Mouse (Mus musculus) erythroid progenitor cell, adult 5-6 weeks (primary cell): Measurements from ENCODE around the gene Bfsp2. TPM values are rescaled to one million over a fixed set of nuclear protein-coding genes. Genes with fewer than 3 reads are reported as not detected.

Source experiments
- ATAC-seq: replicated peaks from 2 replicates; pipeline ENCODE4 v1.8.0; 2016; ENCODE audit warnings: moderate number of reproducible peaks, mild to moderate bottlenecking, moderate TSS enrichment, inconsistent platforms; ENCODE audit not compliant: poor library complexity, low FRiP score, severe bottlenecking
- total RNA-seq, 2 experiments: library from RNA; stranded (forward) in 1 of 2; stranded (reverse) in 1 of 2; fragments of 150-400 nt in 1 of 2; fragments of 186-747, 209-891 nt in 1 of 2; gene quantifications; 2 replicates each; pipeline versions ENCODE4 v1.2.3 to v1.2.4; 2015 to 2017; ENCODE audit warnings: low replicate concordance in 2 of 2

Gene Bfsp2
- 1.8 and 2.1 TPM in 2 replicates for total RNA-seq (2015; ENCODE audit: low replicate concordance)
- total RNA-seq (2017; ENCODE audit: low replicate concordance) = 5.4 TPM in 1 of 2 replicates, not detected in the other

DNA sequence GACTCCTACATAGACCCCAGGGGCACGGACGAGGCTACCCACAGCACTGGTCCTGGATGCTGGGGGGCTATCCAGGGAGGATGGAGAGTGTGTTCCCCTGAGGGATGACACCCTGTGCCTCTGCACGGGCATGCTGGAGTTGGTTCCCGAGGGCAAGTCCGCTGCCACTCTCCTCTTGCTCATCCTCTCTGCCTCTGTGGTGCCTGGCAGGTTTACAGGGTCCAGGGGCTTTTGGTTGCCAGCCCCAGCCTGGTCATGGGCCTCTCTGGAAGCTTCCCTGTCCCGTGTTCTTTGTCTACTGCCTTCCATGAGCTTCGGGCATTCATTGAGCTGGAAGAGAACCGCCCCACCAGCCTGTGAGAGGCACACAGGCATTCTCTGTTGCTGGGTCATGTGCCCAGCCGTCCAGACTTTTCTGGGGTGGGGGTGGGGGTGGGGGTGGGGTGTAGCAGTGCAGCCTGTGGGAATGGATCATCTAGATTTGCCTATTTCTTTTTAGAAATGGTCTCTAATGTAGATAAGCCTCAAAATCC, at the start of gene Bfsp2:
Bfsp2 (minus strand) TSS at position 377 of the 533 bp plus-strand sequence.
- no peak for ATAC-seq

DNA sequence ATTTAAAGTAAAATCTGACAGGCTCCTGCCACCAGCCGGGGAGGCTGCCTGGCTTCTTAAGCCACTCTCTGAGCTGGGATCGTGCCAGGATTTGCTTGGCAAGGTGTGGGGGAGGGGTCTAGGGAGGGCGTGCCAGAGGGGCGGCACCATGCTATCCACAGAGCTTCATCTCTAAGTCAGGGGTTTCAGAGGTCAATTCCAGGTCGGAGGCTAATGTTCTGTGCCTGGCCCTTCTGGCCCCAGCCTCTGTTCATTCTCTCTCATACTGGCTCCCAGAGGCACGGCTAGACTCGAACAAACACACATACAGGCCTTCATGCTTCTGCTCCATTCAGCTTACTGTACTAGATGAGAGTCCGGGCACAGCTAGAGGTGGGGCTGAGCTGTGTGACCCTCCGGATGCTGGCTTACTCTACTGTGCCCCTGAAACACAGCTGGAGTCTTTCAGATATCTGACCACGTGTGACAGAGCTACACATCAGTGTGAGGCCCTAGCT, 44.9 kb upstream of the Bfsp2 start:
- no peak for ATAC-seq

DNA sequence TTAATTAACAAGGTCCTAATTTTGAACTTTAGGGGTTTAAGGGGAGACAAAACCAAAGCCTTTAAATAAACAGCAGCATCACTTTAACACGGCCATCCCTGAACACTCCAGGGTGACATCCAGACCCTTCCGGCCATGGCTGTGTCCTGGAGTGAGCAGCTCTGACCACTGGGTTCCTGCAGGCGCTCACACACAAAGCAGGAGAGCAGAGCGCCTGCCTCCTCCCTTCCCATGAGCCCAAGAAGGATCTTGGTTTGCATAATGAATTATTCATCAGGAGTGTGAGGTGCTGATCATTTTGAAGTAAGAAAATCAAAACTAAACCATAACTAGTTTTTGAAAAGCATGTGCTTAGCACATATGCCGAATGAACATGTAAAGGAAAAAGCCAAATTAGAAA, 44.4 kb upstream of the Bfsp2 start:
- no peak for ATAC-seq

DNA sequence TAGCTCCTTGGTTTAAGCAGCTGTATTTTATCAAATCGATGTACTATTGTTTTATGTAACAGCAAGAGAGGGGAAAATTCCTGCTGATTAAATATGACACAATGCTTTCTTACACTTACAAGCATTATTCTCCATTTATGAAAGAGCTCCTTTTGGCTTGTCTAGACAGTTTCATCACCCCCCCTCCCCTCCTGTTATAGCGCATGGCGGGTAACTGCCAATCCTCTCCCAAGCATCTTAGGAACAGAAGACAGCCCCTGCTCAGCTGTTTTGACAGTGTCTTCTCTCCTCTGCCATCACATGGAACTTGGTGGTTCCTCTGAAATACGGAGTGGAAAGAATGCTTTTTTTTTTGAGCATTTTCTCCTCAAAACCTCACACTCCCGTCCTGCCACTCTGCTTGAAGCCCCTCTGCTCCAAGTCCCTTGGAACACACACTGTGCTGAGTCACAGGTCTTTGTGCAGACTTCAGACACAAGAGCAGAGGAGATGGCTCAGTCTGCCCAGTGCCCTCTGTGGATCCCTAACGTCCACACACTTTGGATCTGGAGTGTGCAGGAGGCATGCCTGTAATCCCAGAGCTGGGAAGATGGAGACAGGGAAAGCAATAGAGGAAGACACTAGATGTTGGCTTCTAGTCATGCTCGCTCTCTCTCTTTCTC, 43.7 kb upstream of the Bfsp2 start:
- ATAC-seq = no peak

DNA sequence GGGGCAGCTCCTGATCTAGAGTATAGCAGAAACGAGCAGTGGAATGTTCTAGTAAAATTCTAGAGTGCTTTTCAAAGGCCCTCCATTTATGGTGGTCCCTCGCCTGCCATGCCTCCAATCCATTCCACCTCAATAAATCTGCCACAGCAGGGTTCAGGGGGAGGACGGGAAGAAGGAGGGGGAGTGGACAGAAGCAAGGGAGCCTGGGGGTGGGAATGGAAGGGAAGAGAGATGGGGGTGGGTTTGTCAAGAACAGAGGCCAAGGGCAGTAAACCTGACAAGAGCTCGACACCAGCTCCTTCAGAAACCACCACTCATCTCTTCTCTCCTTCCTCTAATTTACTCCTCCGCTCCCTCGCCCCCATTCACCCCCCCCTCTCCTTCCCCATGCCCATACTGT, 42.8 kb upstream of the Bfsp2 start:
- ATAC-seq = no peak

DNA sequence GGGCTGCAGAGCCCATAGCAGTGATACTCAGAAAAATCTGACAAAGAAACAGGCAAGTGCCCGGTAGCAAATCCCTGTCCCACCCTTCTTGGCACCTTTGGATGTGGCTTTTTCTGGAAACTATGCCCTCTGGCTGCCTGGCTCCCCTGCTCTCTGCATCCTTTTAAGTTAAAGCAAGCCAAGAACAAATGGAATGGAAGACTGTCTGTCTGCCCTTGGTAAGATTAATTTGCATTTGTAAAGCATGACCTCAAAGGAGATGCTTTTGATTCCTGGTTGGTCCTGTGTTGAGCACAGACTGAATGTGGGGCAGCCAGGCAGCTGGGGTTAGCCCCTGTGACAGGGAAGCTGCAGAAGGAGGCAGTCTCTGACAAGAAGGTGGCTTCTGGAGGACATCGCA, 33.7 kb upstream of the Bfsp2 start:
- ATAC-seq = no peak

DNA sequence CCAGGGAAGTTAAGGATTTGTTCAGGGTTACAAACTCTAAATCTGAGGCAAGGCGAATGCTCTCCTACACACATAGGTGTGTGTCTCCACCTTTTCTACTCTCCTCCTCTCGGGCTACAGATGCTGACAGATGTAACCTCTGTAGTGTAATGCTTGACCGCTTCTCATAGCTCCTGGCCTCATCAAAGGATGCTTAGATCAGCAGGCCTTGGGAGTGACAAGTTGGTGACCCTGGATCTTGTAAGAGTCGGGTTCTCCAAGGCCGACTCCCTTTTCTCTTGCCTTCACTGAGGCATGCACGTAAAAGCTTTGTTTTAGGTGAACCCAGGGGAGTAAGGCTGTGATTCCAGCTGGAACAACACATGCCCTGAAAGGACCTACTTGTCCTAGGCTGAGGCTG, 32.0 kb upstream of the Bfsp2 start:
- no peak for ATAC-seq

DNA sequence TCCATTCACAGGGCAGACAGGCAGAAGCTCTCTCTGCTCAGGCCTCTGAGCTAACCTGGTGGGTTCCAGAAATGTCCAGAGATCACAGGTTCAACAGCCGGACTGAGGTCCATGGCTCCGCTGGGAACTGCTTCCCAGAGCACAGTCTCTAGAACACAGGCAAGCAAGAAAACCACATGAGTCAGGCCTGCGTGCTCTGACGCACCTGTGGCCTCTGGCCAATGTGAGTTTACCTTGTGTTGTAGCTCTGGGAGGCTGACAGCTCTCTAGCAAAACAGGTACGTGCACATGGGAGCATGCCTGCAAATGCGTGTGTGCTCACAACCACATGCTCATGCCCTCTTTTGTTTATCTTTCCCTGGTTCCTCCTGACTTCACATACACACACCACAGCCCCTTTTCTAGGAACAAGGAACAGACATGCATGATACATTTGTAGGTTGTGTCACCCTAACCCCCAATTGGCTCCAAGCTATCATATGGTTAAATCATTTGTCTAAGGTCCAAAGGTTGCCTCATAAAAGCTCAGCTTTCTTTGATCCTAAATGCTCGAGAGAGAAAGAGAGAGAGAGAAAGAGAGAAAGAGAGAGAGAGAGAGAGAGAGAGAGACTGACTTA, 26.9 kb upstream of the Bfsp2 start:
- ATAC-seq = no peak

DNA sequence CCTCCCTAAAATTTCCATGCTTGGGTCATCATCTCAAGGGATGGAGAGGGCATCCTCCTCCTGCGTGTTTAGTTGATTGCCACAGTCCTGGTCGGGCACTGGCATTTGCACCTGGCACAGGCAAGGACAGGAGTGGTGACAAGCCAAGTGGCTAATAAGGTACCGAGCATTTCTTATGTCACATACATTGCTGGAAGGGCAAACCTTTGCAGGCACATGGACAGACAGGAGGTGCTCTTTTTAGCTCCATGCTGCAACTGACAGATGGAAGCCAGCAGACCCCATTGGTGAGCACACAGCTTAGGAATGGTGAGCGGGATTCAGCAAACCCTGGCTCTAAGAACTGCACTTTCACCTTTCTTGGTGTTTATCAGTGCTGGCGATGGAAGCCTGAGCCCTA, 24.8 kb upstream of the Bfsp2 start:
- no peak for ATAC-seq

DNA sequence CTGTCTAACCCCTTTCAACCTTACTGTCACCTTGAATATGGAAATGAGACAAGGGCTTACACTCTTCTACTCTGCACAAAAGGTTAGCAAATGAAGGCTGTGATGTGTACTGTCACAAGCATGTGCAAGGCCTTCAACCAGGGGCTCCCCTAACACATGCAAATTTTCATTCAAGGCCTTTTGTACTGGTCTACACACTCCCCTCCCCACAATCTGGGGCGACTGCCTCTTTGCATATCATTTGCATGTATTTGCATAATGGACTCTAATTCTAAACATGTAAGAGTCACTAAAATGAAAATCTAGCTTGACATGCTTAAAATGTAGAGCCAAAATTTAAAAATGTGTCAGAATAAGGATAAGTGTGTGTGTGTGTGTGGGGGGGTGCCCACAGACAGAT, 24.4 kb upstream of the Bfsp2 start:
- no peak for ATAC-seq

DNA sequence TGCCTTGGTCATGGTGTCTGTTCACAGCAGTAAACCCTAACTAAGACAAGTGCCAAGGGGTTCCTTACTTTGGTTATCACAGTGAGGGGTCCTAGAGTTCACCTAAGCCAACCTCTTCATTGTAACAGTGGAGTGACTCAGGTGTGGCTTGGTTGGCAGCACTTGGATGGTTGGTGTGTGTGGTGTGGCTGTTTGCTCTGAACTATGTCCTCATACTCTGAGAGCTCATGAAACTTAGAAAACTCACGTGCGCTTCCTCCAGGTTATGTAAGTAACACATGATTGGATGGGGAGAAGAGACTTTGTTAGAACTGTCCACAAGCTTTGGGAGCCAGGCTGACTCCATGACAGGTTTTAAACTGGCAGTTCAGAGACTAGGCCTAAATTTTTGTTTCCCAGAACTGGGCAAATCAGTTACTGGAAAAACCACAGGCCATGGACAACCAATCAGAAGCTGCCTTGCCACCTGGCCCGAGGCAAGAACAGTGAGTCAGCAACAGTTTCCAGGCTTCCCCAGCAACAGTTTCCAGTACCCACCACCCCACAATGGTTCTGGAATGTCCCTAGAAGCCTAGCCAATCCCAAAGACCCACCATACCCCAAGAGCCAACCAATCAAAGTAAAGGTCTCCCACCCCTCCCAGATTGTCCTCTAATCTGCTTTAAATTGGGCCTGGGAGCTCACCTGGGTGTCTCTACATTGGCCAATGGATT, 23.5 kb upstream of the Bfsp2 start:
- ATAC-seq = no peak

DNA sequence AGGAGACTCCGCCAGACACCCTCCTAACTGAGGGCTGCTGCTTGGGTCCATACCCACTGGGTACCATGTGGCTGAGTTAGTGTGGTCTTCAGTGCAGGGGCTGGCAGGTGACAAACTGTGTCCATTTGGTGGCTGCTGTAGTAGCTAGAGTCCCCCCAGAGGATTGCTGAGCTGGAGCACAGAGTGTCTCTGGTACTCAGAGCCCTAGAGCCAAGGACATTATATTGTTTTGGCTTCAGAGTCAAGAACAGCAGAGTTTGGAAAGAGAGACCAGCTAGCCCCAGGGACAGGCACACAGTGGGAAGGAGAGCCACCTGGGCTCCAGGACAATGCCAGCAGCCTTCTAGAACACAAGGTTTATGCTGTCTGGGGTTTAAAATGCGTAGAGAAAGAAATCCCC, 22.4 kb upstream of the Bfsp2 start:
- ATAC-seq = no peak

DNA sequence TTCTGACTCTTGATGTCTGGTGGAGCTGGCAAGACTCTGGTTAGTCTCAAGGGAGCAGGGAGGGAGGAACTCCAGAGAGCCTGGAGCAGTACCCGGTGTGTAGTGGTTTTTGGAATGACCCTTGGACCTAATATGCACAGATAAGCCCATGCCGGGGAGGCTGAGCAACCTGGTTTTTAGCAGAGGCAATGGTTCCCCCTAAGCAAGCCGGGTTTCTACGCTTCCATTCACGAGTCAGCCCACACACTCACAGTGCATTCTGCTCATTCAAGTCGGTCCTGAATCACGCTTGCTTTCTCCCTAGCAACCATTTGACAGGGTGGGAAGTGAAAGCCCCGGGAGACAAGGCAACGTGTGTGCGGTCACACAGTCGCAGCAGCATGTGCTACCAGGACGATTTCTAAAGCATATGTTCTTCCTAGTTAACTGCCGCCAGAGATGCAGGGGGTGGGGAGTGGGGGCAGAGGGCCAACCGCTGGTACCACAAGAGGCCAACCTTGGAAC, 21.7 kb upstream of the Bfsp2 start:
- no peak for ATAC-seq

DNA sequence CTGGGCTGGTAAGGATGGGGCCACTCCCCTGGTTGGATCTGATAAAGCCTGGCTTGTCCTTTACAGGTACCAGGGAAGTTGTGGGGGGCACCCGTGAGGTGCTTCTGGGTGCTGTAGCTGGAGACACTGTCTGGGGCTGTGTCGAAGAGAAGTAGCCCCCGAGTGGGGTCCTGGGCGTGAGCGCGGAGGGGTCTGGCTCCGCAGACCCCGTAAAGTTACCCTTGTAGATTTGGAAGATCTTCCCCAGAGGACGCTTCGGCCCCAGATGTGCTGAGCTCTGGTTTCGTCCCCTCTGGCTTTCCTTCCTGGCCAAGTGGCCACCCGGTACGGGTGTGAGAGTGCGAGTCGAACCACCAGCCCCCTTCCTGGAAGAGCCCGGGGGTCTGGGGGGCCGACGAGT, 19.1 kb upstream of the Bfsp2 start:
- ATAC-seq = no peak

DNA sequence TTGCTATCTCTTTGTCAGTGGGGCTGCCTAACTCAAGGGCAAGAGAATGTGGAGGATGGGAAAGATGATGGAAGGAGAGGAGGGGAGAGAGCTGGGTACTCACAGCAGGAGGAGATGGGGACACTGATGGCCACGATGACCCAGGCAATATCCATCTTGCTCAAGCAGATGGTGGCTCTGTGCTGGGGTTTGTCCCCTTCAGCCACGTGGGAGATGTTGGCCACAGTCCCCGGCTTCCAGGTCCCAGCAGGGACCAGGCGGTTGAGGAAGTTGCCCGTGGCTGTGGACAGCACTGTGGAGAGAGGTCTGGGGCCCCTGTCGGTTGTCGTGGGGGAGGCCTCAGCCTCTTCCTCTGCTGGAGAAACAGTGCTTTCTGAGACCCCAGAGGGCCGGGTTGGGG, 18.5 kb upstream of the Bfsp2 start:
- no peak for ATAC-seq

DNA sequence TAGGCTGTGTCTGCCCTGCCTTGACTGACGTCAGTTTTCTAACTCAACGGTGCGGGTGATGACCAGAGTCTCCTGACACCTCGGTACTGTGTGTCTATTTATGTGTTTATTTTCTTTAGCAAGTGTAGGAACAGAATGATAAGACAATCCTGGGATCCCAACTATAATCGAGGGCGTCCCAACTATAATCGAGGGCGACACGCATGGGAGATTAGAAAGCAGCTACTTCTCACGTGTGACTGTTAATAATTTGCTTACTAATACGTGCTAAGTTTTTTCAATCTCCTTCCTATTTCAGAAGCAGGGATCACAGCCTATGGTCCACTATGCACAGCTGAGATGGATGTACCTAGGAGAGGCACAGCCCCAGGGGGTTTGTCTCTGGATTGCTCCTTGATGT, 15.2 kb upstream of the Bfsp2 start:
- no peak for ATAC-seq

DNA sequence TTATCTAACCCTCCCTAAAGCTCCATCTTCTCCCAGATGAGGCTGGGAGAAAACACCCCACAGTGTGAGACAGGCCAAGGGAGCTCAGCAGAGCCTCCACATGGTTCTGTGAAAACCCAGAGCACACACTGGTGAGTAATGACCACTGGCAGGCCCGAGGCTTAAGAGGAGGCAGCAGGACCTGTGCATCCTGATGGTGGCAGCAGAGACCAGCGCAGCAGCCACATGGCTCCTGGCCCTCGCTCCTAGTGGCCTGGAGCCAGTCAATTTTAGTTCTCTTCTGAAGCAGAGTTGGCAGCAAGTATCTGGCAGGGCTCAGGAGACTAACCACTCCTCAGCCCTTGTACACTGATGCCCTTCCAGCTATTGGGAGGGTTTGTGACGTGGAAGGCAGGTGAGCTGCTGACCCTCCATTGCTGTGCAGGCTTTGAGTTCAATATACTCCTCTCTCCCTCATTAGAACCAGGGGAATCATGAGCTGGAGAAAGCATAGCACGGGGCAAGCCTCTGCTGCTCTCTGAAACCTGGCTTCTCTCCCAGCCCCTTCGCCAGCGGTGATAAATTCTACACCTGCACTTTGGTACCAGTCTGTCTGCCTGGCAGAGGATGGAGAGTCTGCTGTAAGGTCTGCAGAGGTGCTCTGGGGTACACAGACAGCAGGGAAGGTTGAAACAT, 14.3 kb upstream of the Bfsp2 start:
- no peak for ATAC-seq

DNA sequence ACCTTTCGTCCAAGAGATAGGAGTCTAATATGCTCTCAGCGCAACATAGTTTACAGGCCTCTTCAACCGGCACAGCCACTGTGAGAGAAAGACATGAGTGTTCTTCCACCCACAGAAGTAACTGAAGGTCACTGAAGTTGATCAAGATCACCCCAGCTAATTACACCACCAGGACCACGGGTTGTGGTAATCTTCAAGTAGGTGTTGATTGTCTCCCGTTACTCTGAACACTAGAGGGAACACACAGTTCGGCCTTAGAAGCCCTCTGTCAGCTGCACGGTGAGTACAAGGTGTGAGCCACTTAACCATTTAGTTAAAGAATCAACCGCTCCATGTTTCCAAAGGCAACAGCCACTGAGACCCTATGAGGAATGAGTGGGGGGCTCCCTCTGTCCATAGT, 11.8 kb upstream of the Bfsp2 start:
- ATAC-seq = no peak

DNA sequence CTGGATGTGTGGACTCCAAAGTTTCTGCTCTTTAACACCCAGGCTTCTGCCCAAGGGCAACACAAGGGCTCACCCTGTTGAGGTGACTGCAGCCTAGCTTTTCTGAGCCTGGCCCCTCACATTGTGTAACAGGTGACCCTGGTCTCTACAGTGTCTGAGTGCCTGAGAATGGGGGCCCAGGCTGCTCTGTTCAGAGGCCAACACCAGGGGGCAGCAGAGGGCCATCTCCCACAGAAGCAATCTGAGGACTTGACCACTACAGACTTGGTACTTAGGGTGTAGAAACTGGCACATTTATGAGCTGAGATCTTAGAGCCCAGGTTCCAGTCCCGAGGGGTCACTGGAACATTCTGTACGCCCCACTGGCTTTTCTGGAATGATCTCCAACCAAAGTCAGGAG, 10.2 kb upstream of the Bfsp2 start:
- 0 out of 2 replicates have a peak, but pooled peaks have one; percentile 59 for ATAC-seq

DNA sequence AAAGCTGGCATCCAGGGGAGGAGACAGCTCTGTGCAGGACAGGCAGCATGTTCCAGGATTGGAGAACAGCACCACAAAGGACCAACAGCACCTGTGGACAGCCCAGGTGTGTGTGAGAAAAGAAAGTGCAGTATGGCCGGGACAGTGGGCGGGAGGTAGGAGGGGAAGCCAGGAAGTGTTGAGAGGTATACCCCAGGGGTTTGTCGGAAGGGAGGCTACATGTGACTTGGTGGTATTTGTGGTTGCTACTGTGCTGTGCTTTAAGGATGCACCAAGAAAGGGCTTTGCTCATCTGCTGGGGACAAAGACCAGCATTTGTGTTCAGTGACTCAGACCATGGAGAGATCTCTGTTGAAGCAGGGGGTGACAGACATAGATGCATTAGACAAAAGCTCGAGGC, 9.7 kb upstream of the Bfsp2 start:
- no peak for ATAC-seq
